In genomic region chr12:70036722-70037305, GRCm38 (mm10) we compare ENCODE assay signal across 24 mouse cellular contexts. TPM values are rescaled to one million over a fixed set of nuclear protein-coding genes. Genes with fewer than 3 reads are reported as not detected.
DNase-seq lines count a peak whose midpoint lies in the region; ATAC-seq and TF ChIP-seq lines count a peak whose summit lies in the region.
"Had no signal": no experiment of that assay in that cellular context is flagged by ENCODE, and none has a peak within 500 bp of the region (broad histone marks: within the 10 kb centered on the region; RNA-seq: fewer than 3 reads in every experiment).

No protein-coding gene starts in this region.

- no peak overlapping the region for H3K4me2 ChIP-seq in forebrain, embryonic 16.5 days (ENCODE audit: low read length)
- H3K4me2 ChIP-seq: limb, embryonic 13.5 days; liver, embryonic 13.5 days; lung, embryonic 14.5 days had no signal

- ATAC-seq in cerebellum, adult (ENCODE audit: insufficient number of reproducible peaks, low FRiP score, low TSS enrichment): 0 out of 2 replicates have a peak, but pooled peaks have one; percentile 36
- ATAC-seq in forebrain, embryonic 16.5 days: peak; percentile 72
- no peak for ATAC-seq in activated CD4-positive, CD25-positive, alpha-beta regulatory T cell, adult 4 months
- ATAC-seq: hindbrain, embryonic 16.5 days; Patski had no signal

- intact Hi-C loops in heart, postnatal 14 days (cut with DNase I): no loop called here

- H3K9ac ChIP-seq in forebrain, embryonic 16.5 days (replicated peaks; ENCODE audit: low read depth, low read length): no peak overlapping the region
- H3K9ac ChIP-seq: limb, embryonic 13.5 days; liver, embryonic 13.5 days; lung, embryonic 14.5 days had no signal

- peak; percentile 62 for TF ChIP-seq CTCF in layer of hippocampus, adult 2 months (conservative IDR thresholded peaks at IDR 0.05)

- no peaks in the 10 kb centered on the region for H3K9me3 ChIP-seq in forebrain, embryonic 16.5 days (ENCODE audit: control insufficient read depth, low read length)
- H3K9me3 ChIP-seq: limb, embryonic 13.5 days; liver, embryonic 13.5 days had no signal

- H3K4me3 ChIP-seq in layer of hippocampus, adult 2 months: peak overlapping the region; percentile 33; the same call in 1 of the 2 replicates
- H3K4me3 ChIP-seq in forebrain, embryonic 16.5 days (replicated peaks; ENCODE audit: low read length): no peak overlapping the region
- H3K4me3 ChIP-seq: heart, adult 2 months; limb, embryonic 13.5 days; liver, embryonic 13.5 days had no signal

- DNase-seq in cerebellum, postnatal 4 days (ENCODE audit: low spot score in 2 of 2): no peak
- no peak for DNase-seq in layer of hippocampus, adult 2 months (ENCODE audit: low spot score in 2 of 2)
- no peak for DNase-seq in layer of hippocampus, postnatal 36 days
- peak; percentile 19 for DNase-seq in cerebellum, adult 8-10 months
- no peak for DNase-seq in heart, postnatal 14 days
- DNase-seq: adrenal gland, postnatal 10 days; gastrocnemius, postnatal 25 days; heart, adult 2 months; heart, postnatal 4 days; kidney, adult 11 months; kidney, postnatal 10 days; liver, embryonic 13.5 days; lung, embryonic 14.5 days; lung, postnatal 4 days; retina, postnatal 1 day; right cerebral cortex, postnatal 4 days; thymus, postnatal 25 days had no signal

- H3K27me3 ChIP-seq in forebrain, embryonic 16.5 days (replicated peaks; ENCODE audit: control insufficient read depth, insufficient read depth, low read length): no peaks in the 10 kb centered on the region
- H3K27me3 ChIP-seq: limb, embryonic 13.5 days; liver, embryonic 13.5 days; Patski had no signal

- 74% methylated on average over 19 of the region's 19 CpGs for WGBS in forebrain, embryonic 16.5 days

- H3K4me1 ChIP-seq in forebrain, embryonic 16.5 days (replicated peaks; ENCODE audit: control insufficient read depth, insufficient read depth, low read length): peaks cover 7% of the 10 kb centered on the region; the same call in 1 of the 2 replicates
- H3K4me1 ChIP-seq: limb, embryonic 13.5 days; liver, embryonic 13.5 days had no signal

- H3K27ac ChIP-seq in layer of hippocampus, adult 2 months: peak overlapping the region; percentile 71
- peak overlapping the region; percentile 52 for H3K27ac ChIP-seq in forebrain, embryonic 16.5 days (ENCODE audit: low read length)
- H3K27ac ChIP-seq: heart, adult 2 months; limb, embryonic 13.5 days; liver, embryonic 13.5 days; stomach, postnatal 0 days had no signal

- H3K36me3 ChIP-seq in forebrain, embryonic 16.5 days (ENCODE audit: control insufficient read depth, insufficient read depth): peaks cover 28% of the 10 kb centered on the region

RNA-seq across cellular contexts. Expression of gene Sav1, which starts 50.0 kb away (rescaled TPM):
- total RNA-seq in layer of hippocampus, adult 2 months (2021): 10 to 100 TPM; 16.7 to 18.2 TPM
- total RNA-seq in layer of hippocampus, postnatal 36 days (2021): 10 to 100 TPM; 16.6 to 19.3 TPM
- 1.7 and 3.3 TPM in 2 replicates for polyA plus RNA-seq in forebrain, embryonic 16.5 days (2015; fragmentation: Nextera tagmentation; extraction: Ambion mirVana)
- total RNA-seq in heart, postnatal 14 days (2021): 10 to 100 TPM; 30.0 to 31.4 TPM
- polyA plus RNA-seq in activated CD4-positive, CD25-positive, alpha-beta regulatory T cell, adult 4 months (2017; shearing (Covaris generic)): 1 to 10 TPM; 3.0 to 3.7 TPM
